Mouse (Mus musculus): ENCODE data around the gene Tex264.

DNA sequence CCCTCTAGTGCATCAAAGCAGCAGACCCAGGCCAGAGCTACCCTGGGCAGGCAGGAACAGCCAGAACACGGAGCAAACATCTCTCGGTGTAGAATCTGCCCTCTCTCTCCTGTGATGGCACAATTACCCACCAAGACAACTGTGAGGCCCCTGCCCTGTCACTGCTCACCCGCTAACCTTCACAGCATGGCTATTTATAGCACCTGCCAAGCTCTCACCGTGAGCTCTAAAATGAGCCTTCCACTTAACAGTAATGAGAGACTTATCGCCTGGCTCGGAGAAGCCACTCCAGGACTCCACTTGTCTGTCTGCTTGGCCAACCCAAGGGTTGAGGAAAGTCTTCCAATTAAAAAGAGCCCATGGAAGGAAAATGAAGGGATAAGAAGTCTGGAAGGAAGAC is 22.5 kb downstream of the Tex264 start:
- no peak for TF ChIP-seq CTCF (IDR thresholded peaks at IDR 0.05; ENCODE audit: control insufficient read depth, insufficient read depth, insufficient read length)
- no peak for TF ChIP-seq MYOG (IDR thresholded peaks at IDR 0.05; ENCODE audit: control insufficient read depth, extremely low read depth, insufficient read length)
- TF ChIP-seq USF1 (IDR thresholded peaks at IDR 0.05; ENCODE audit: low read depth): no peak

Measured in C2C12 (cell line).